Mouse (Mus musculus) heart, embryonic 14.5 days (tissue): ENCODE results near the gene Gorab. TPM values are rescaled to one million over a fixed set of nuclear protein-coding genes. Genes with fewer than 3 reads are reported as not detected.
A peak's percentile ranks its signal among the peaks of the same experiment; 100 is the strongest.

ENCODE experiments used
- ATAC-seq: fragments of 200-750 bp; cut with Nextera tagmentation; 2 replicates; pipeline ENCODE4 v1.8.0; 2017; ENCODE audit warnings: low read depth, moderate TSS enrichment; ENCODE audit not compliant: insufficient number of reproducible peaks, insufficient read depth, low FRiP score
- H3K27ac ChIP-seq, 2 experiments: fragments of 200-500 bp in 1 of 2; fragments of 300-500 bp in 1 of 2; sonication (generic) in 1 of 2; replicated peaks in 1 of 2; 2 replicates each; pipeline ENCODE4 v1.5.1; 2012 to 2014; ENCODE audit warnings: low read depth in 2 of 2, low read length in 2 of 2, control low read depth in 1 of 2, mild to moderate bottlenecking in 1 of 2, mixed read lengths in 1 of 2; ENCODE audit not compliant: control insufficient read depth in 1 of 2, insufficient read depth in 1 of 2
- H3K27me3 ChIP-seq: fragments of 300-500 bp; sonication (generic); 2 replicates; pipeline ENCODE4 v1.6.1; 2014; ENCODE audit warnings: mild to moderate bottlenecking, low read length, control low read depth; ENCODE audit not compliant: control insufficient read depth, insufficient read depth
- H3K36me3 ChIP-seq: fragments of 300-500 bp; sonication (generic); 2 replicates; pipeline ENCODE4 v1.6.1; 2014; ENCODE audit warnings: mild to moderate bottlenecking, control low read depth, low read length, mixed read lengths; ENCODE audit not compliant: control insufficient read depth, insufficient read depth
- H3K4me1 ChIP-seq, 2 experiments: fragments of 200-500 bp in 1 of 2; fragments of 300-500 bp in 1 of 2; sonication (generic) in 1 of 2; 2 replicates each; pipeline ENCODE4 v1.6.1; 2012 to 2014; ENCODE audit warnings: low read length in 2 of 2, control low read depth in 1 of 2, mixed read lengths in 1 of 2; ENCODE audit not compliant: control insufficient read depth in 2 of 2, insufficient read depth in 2 of 2
- H3K4me2 ChIP-seq: fragments of 300-500 bp; sonication (generic); 2 replicates; pipeline ENCODE4 v1.6.1; 2014; ENCODE audit warnings: mild to moderate bottlenecking, low read length
- H3K4me3 ChIP-seq, 2 experiments: fragments of 200-500 bp in 1 of 2; fragments of 300-500 bp in 1 of 2; sonication (generic) in 1 of 2; 2 replicates each; pipeline ENCODE4 v1.5.1; 2012 to 2014; ENCODE audit warnings: low read length in 2 of 2, mild to moderate bottlenecking in 2 of 2, control low read depth in 1 of 2, low read depth in 1 of 2, moderate library complexity in 1 of 2; ENCODE audit not compliant: control insufficient read depth in 1 of 2, insufficient read depth in 1 of 2
- H3K9ac ChIP-seq: fragments of 300-500 bp; sonication (generic); 2 replicates; pipeline ENCODE4 v1.6.1; 2014; ENCODE audit warnings: mild to moderate bottlenecking, low read length
- H3K9me3 ChIP-seq: fragments of 300-500 bp; sonication (generic); 2 replicates; pipeline ENCODE4 v1.6.1; 2016; ENCODE audit warnings: low read length, control low read depth; ENCODE audit not compliant: control insufficient read depth
- WGBS: fragments of 180-500 bp; shearing (Covaris S2); extraction: QIAGEN DNeasy Blood & Tissue Kit; methylation state at CpG from one replicate; pipeline ENCODE4 v1.1.7; 2014; 5-methylcytosine and 5-hydroxymethylcytosine counted together
- polyA plus RNA-seq: library from polyadenylated mRNA; unstranded; fragments of >200 nt; fragmentation: Nextera tagmentation; extraction: Ambion mirVana; gene quantifications from 2 replicates; pipeline ENCODE4 v1.2.1, GENCODE M21; 2014

Gorab gene
- polyA plus RNA-seq, 1 experiment from 2014 or later: 9.0 TPM

- ATAC-seq: no peak
- Histone ChIP-seq H3K9ac (no peak overlapping the region), H3K36me3 (peaks cover 71% of the 10 kb centered on the region), H3K4me1 (no peaks in the 10 kb centered on the region), H3K4me2 (no peak overlapping the region), H3K4me3 (no peak overlapping the region), H3K27me3 (no peaks in the 10 kb centered on the region), H3K27ac (no peak overlapping the region), H3K9me3 (no peaks in the 10 kb centered on the region)
- WGBS: 87% methylated on average over 6 of the region's 6 CpGs
Measured at GRCm38 (mm10) chr1:163391321-163391720, 12.1 kb downstream of the Gorab start.

GRCm38 (mm10) chr1:163390044-163390443, 13.4 kb downstream of the Gorab start:
- H3K27me3 ChIP-seq: no peaks in the 10 kb centered on the region
- no peaks in the 10 kb centered on the region for H3K4me1 ChIP-seq
- 56% methylated on average over 4 of the region's 4 CpGs for WGBS
- ATAC-seq: no peak
- no peak overlapping the region for H3K4me3 ChIP-seq
- no peak overlapping the region for H3K9ac ChIP-seq
- no peaks in the 10 kb centered on the region for H3K9me3 ChIP-seq
- H3K4me2 ChIP-seq: no peak overlapping the region
- no peak overlapping the region for H3K27ac ChIP-seq
- peaks cover 71% of the 10 kb centered on the region for H3K36me3 ChIP-seq

DNA sequence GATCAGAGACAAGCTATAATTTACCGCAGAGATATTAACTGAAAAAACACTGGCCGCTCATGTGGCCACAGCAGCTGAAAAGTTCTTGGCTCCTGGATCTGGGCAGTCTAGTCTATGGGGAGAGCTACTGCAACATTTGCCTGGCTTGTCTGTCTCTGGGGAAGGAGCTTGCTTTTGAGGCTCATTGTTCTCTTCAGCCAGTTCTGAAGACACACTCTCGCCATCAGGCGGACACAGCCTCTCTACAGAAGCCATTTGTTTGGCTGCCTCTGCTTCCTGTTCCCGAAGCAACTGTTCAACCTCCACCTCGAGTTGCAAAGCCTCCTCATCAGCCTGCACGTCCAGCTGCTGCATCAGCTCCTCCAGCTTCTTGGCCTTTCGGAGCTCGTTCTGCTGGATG, 17.3 kb downstream of the Gorab start:
- no peak for ATAC-seq
- Histone ChIP-seq H3K27me3 (no peaks in the 10 kb centered on the region), H3K27ac (no peak overlapping the region), H3K36me3 (peaks cover 46% of the 10 kb centered on the region), H3K4me3 (no peak overlapping the region), H3K4me1 (no peaks in the 10 kb centered on the region), H3K4me2 (no peak overlapping the region), H3K9me3 (no peaks in the 10 kb centered on the region), H3K9ac (no peak overlapping the region)
- WGBS: 80% methylated on average over 9 of the region's 9 CpGs

DNA sequence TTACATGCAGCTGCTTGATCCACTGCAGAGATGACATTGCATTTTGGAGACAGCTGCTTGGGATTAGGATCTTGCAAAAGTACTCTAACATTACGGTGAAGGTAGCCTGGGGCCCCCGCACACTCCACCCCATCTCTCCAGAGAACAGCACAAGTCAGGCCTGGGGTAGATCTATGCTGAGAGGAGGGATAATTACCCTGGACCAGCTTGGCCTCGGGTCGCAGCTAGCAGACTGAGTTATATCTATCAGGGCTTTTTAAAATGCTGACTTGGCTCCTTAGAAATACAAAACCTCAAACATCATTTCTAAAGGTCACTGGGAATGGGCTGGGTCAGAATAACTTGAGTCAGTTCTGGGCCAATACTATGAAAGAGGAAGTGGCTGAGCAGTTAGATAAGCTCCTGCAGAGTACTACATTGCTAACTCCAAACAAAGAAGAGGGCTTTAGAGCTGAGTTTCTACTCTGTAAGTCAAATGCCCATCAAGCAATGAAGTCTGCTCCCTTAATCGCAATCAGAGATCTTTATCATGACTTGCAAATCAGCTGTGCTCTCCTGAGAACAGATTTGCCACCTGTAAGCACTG, 19.9 kb downstream of the Gorab start:
- Histone ChIP-seq H3K36me3 (peaks cover 37% of the 10 kb centered on the region), H3K4me3 (no peak overlapping the region), H3K9ac (no peak overlapping the region), H3K27me3 (no peaks in the 10 kb centered on the region), H3K27ac (no peak overlapping the region), H3K4me1 (no peaks in the 10 kb centered on the region), H3K4me2 (no peak overlapping the region), H3K9me3 (no peaks in the 10 kb centered on the region)
- 62% methylated on average over 5 of the region's 5 CpGs for WGBS
- no peak for ATAC-seq

- no peak overlapping the region for H3K4me2 ChIP-seq
- no peak overlapping the region for H3K27ac ChIP-seq
- H3K9ac ChIP-seq: no peak overlapping the region
- H3K9me3 ChIP-seq: no peaks in the 10 kb centered on the region
- ATAC-seq: no peak
- H3K4me1 ChIP-seq: no peaks in the 10 kb centered on the region
- peaks cover 30% of the 10 kb centered on the region for H3K36me3 ChIP-seq
- H3K4me3 ChIP-seq: no peak overlapping the region
- H3K27me3 ChIP-seq: no peaks in the 10 kb centered on the region
- 85% methylated on average over 10 of the region's 10 CpGs for WGBS
Measured at GRCm38 (mm10) chr1:163382048-163382719, 21.3 kb downstream of the Gorab start.

DNA sequence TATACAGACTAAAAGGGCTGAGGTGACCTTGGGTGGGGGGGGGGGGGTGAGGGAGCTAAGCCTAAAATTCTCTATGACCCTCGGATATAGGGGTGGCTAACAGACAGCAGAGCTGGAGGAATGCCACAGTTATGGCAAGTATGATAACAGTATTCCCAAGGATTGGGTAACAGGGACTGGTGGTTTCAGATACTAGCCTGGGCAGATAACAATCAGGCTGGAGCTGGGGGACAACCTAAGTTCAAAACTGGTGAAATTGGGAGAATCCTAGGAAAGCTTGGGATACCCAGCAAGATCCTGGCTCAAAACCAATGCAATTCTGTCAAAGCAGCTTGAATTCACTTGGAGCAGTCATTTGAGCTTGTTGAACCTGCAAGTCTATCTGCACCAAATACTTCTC, 22.9 kb downstream of the Gorab start:
- H3K36me3 ChIP-seq: peaks cover 15% of the 10 kb centered on the region
- H3K4me1 ChIP-seq: peaks cover 0 to 4% of the 10 kb centered on the region in 2 experiments; a peak in 1 of 4 replicates
- no peak for ATAC-seq
- 13% methylated on average over 1 of the region's 1 CpGs for WGBS
- no peak overlapping the region for H3K4me3 ChIP-seq
- H3K9ac ChIP-seq: no peak overlapping the region
- H3K9me3 ChIP-seq: no peaks in the 10 kb centered on the region
- H3K4me2 ChIP-seq: no peak overlapping the region
- H3K27ac ChIP-seq: no peak overlapping the region
- H3K27me3 ChIP-seq: no peaks in the 10 kb centered on the region

DNA sequence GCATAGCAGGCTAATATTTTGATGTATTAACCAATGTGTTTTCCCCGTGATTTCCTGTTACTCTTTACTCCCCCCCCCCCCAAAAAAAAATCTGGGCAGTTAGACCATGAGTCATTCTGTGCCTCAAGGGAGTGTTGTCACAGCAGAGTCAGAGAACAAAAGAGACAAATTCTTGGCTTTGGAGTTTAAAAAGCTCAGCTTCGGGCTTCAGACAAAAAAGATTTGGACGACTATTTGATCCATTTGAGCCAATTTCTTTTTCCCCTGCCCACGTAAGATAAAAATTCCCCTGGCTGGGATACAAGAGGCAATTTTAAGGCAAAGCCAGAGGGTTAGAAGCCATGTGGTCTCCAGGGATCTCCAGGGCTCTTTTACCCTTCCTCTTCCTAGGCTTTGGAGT, 23.4 kb downstream of the Gorab start:
- H3K27me3 ChIP-seq: no peaks in the 10 kb centered on the region
- H3K4me1 ChIP-seq: peaks cover 0 to 4% of the 10 kb centered on the region in 2 experiments; a peak in 1 of 4 replicates
- H3K36me3 ChIP-seq: peaks cover 9% of the 10 kb centered on the region
- H3K4me2 ChIP-seq: no peak overlapping the region
- H3K9ac ChIP-seq: no peak overlapping the region
- H3K27ac ChIP-seq: peak overlapping the region in 1 of 2 experiments; percentile 33; a peak in 1 of 4 replicates
- 39% methylated on average over 4 of the region's 4 CpGs for WGBS
- H3K4me3 ChIP-seq: no peak overlapping the region
- ATAC-seq: no peak
- H3K9me3 ChIP-seq: no peaks in the 10 kb centered on the region

DNA sequence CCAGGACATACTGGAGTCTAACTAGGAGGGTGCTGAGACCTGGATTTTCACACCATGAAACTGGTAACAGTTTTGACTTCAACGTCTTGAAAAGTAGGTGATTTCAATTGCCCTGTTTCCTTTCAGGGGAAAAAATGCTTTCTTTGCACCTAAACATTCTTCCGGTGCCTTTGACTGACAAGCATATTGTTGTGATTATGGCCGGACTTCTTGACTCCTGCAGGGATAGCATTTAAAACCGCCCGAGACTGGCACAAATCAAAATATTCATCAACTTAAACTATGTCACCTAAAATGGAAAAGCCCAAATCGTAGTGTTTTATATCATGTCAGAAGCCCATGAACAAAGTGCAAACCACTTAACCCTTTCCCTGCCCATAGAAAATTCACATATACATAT, 25.5 kb downstream of the Gorab start:
- ATAC-seq: no peak
- 72% methylated on average over 6 of the region's 6 CpGs for WGBS

More for the DNA sequence above, 25.5 kb downstream of the Gorab start:
- Histone ChIP-seq H3K36me3 (no peaks in the 10 kb centered on the region), H3K4me3 (no peak overlapping the region), H3K27ac (no peak overlapping the region), H3K9ac (no peak overlapping the region), H3K27me3 (no peaks in the 10 kb centered on the region), H3K4me2 (no peak overlapping the region), H3K9me3 (no peaks in the 10 kb centered on the region), H3K4me1 (peaks cover 0 to 4% of the 10 kb centered on the region in 2 experiments; a peak in 1 of 4 replicates)
